Mouse (Mus musculus) frontal cortex, postnatal 14 days (tissue): ENCODE measurements at regions not wholly inside any gene's neighbourhood (a gene's known extent, or its start where the extent isn't known, plus 50 kb on each side); places are given as distances from the start of the nearest gene placed in this dataset.

Experiments used
- DNase-seq, 2 experiments: peaks; one replicate each; pipeline ENCODE4 v3.0.0; 2022; ENCODE audit warnings: low spot score in 2 of 2

DNA sequence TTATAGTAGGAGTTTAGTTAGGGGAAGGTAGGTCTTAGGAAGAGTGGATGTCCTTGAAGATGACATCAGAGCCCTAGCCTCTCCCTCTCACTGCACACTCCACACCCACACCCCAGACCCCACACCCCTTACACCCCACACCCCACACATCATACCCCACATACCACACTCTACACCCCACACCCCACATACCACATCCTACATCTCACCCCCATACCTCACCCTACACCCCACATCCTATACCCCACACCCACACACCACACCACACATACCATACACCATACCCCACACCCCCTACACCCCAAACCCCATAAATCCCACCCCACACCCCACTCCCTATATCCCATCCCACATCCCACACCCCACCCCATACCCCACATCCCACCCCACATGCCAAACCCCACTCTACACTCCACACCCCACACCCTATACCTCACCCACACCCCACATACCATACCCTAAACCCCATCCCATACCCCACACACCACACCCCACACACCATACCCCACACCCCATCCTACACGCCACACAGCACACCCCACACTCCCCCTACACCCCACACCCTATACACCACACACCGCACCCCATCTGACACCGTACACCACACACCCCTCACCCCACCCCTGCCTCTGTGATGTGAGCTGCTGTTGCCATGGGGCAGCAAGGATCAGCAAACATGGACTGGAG, 323.7 kb upstream of the G2e3 start:
- no peak for DNase-seq

- no peak for DNase-seq
Observed at GRCm38 (mm10) chr12:51018185-51018584, 329.7 kb upstream of the G2e3 start.

GRCm38 (mm10) chr12:51016081-51016480, 331.8 kb upstream of the G2e3 start:
- DNase-seq: no peak

- no peak for DNase-seq
Observed at GRCm38 (mm10) chr12:51009644-51010043, 338.2 kb upstream of the G2e3 start.

GRCm38 (mm10) chr12:51001722-51002592, 345.9 kb upstream of the G2e3 start:
- peak in 1 of 2 experiments; percentile 18 for DNase-seq

- no peak for DNase-seq
Observed at GRCm38 (mm10) chr12:51001096-51001495, 346.8 kb upstream of the G2e3 start.

GRCm38 (mm10) chr12:51000281-51001075, 347.4 kb upstream of the G2e3 start:
- DNase-seq: no peak

DNA sequence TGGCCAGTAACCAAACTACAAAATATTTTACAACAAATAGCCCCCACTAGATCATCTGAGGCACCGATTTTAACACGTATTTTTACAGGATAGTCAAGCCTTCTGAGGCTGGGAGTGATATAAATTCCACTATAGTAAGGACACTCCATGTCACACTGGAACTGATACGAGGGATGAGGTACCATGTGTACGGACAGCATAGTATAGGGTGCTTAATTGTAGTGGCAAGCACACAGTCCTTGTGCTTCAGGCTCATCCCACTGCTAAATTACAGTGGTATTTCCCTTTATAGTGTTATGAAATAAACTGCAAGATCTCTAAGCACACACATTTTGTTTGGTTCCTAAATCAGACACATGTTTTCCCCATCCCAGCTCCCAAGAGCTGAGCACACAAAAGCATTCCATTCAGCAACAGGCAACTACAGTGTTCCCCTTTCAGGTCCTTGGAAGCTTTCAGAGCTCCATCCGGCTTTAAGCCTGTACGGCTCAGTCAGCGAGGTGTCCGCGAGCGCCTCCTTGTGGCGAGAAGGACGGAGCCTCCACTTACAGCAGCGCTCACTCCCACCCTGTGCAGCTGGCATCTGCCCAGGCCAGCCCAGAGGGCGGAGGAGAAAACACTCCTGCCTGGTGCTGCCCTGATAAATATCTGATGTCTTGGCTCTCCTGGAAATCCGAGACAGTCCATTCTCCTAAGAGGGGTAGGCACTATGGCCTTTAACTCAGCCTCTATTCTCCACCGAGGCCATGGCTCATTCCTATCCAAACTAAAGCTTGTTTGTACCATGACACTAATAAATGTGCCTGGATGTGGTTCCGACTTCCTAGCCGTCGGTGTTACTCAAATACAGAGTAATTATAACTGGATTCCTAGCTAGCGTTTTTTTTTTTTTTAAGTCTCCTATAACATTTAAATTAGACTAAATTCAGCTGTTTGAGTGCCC, 348.3 kb upstream of the G2e3 start:
- peak; percentile 82 to 83 for DNase-seq

DNA sequence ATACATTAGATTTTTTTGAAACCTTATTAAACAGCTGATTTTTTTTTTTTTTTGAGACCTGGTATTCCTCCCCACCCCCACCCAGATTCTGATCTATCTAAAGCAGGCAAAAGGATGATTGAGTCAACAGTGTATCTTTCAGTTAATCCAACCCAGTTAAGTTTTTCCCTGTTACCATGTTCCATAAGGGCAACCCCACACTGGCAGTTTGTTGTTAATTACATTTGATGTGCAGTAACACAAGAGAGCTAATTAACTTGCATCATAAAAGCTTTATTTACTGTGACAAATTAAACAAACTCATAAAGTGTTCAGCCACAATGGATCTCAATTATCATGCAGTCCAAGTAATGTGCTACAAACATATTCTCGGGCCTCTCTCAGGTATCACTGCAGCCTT, 346.8 kb upstream of the Prkd1 start:
- DNase-seq: no peak

GRCm38 (mm10) chr12:50989561-50990325, 340.8 kb upstream of the Prkd1 start:
- DNase-seq: no peak

GRCm38 (mm10) chr12:50981318-50981717, 332.4 kb upstream of the Prkd1 start:
- no peak for DNase-seq

DNA sequence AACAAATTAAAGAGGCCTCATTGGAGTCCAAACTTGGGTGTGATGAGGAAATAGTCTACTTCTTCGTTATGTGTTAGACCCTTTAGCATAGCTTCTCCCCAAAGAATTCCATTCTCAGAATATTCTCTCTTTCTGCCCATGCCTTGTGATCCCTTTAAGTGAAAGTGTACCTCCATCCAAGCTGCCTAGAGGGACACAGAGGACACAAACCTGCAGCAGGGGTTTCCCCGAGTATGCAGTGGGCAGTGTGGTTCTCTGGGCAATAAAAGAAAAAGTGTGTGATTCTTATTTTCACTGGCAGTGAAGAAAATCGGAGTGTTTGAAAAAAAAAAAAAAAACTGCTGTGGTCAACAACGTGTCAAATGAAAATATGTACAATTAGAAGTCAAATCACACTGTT, 331.9 kb upstream of the Prkd1 start:
- DNase-seq: no peak

DNA sequence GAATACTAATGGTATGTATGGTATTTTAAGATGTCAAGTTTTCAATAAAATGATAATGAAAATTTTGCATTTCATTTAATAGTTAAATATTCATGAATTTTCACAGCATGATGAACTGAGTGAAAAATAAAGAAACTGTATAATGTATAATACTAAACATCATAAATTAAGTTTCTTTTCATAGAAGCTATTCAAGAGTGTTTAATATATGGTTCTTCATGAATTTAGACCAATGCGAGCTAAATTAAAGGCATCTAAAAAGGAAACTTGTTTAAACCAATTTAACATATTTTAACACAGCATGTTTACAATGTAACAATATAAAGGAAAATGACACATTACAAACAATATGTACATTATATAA, 321.8 kb upstream of the Prkd1 start:
- DNase-seq: no peak

- no peak for DNase-seq
Observed at GRCm38 (mm10) chr12:50969887-50970758, 321.2 kb upstream of the Prkd1 start.

DNA sequence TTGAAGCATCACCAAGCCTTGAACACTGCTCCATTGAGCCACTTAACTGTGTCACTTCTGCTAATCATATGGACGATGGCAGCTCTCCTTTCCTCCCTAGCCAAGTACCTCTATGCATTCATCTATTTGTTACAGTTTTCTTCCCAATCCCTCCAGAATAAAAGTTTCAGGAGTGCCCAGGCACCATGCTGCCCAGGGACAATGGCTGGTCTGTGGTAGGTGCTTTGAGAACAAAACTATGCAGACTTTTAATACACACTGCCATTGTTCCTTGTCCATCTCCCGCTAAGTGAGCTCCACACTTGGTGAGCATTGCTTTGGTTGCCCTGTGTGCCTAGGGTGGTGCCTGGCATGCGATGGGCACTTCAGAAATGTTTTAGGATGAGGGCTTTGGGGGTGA, 320.5 kb upstream of the Prkd1 start:
- no peak for DNase-seq

DNA sequence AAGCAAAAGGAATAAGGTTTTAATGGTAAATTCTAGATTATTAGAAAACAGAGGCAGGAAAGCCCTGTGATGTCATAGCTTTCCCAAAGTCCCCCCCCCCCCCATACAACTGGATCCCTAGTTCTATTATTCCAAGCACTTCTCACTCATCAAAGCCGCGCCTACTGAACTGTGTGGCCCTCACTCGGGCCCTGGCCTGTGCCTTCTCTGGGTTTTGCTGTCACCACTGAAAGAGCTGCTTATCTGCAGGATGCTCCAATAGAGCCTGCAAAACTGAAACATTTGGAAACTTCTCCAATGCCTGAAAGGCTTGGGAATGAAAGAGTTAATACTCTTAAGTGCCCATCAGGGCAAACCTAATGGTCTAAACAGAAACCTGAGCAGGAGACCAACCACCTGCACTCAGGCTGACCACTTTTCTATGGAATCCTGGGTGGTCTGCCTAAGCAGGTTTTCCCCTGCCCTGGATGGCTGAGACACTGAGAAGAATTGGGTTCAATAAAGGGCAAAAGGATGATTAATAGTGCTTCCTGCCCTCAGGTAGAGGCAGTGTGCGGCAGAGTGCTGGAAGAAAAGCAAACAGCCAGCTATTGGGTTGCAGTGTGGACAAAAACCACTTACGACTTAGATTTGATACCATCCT, 318.4 kb upstream of the Prkd1 start:
- DNase-seq: no peak

- no peak for DNase-seq
Observed at GRCm38 (mm10) chr12:50953971-50954370, 305.1 kb upstream of the Prkd1 start.

DNA sequence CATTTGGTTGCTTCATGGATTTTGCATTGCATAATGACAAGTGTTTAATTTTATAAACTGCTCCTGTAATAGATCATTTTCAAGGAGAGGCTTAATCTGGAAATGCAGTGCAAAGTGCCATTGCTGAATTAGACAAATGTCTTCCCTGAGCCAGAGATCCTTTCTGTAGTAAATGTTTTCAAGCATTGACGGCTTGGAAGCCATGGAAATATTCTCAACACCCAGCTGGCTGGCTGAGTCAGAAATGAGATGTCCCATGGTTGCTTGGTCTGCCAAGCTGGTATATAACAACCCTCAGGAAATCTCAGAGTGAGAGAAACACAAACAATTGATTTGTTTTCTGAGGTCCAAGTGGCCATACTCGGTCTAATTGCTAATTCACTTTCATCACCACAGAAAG, 298.1 kb upstream of the Prkd1 start:
- no peak for DNase-seq
